Mouse (Mus musculus) liver, adult 2 months (tissue): ENCODE measurements around the gene Ugt1a7c.

Experiments
- CTCF ChIP-seq: fragments of 200-500 bp; IDR thresholded peaks from 2 replicates; pipeline ENCODE4 v1.5.1; 2011; ENCODE audit warnings: low read depth, low read length, control low read depth
- POLR2A ChIP-seq: fragments of 200-500 bp; IDR thresholded peaks from 2 replicates; pipeline ENCODE4 v1.6.1; 2011; ENCODE audit warnings: low read length, control low read depth; ENCODE audit not compliant: insufficient read depth; ENCODE audit errors: extremely low read depth

DNA sequence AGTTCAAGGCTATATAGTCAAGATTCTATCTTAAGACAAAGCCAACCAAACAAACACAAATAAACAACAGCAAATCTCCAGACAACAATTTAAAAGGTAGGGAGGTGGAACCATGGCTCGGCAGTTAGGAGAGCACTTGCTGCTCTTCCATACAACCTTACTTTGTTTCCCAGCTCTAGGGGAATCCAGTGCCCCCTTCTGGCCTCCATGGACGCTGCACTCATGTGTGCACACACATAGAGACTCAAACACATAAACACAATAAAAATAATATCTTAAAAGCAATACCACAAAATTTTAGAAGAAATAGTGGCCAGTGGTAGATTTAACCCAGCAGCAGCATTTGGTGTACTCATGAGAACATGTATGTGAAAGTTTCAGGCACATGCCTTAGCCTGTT is 122.3 kb downstream of the Ugt1a7c start:
- no peak for TF ChIP-seq CTCF
- no peak for TF ChIP-seq POLR2A
